Mouse (Mus musculus) hindbrain, embryonic 11.5 days (tissue): ENCODE results near the gene Tlcd2. TPM values are rescaled to one million over a fixed set of nuclear protein-coding genes. Genes with fewer than 3 reads are reported as not detected.
"Not testable (repeated sequence)": the region's sequence is repeated elsewhere in the genome, so short reads cannot be mapped to it uniquely, and the experiment has no call there.

Experiments used
- ATAC-seq: fragments of 200-750 bp; cut with Nextera tagmentation; 2 replicates; pipeline ENCODE4 v1.8.0; 2017; ENCODE audit warnings: mild to moderate bottlenecking, moderate TSS enrichment, moderate library complexity; ENCODE audit not compliant: low FRiP score
- DNase-seq: peaks from one replicate; pipeline ENCODE4 v3.0.0-alpha.2; 2015; ENCODE audit warnings: low spot score
- H3K27ac ChIP-seq: fragments of 300-500 bp; sonication (generic); 2 replicates; pipeline ENCODE4 v1.5.1; 2014; ENCODE audit warnings: mild to moderate bottlenecking, low read depth, low read length
- H3K27me3 ChIP-seq: fragments of 300-500 bp; sonication (generic); 2 replicates; pipeline ENCODE4 v1.6.1; 2014; ENCODE audit warnings: mild to moderate bottlenecking, low read length, moderate library complexity, mixed read lengths; ENCODE audit not compliant: control insufficient read depth, insufficient read depth
- H3K36me3 ChIP-seq: fragments of 300-500 bp; sonication (generic); 2 replicates; pipeline ENCODE4 v1.6.1; 2014; ENCODE audit warnings: mild to moderate bottlenecking, low read length, moderate library complexity, mixed read lengths; ENCODE audit not compliant: control insufficient read depth, insufficient read depth
- H3K4me1 ChIP-seq: fragments of 300-500 bp; sonication (generic); replicated peaks from 2 replicates; pipeline ENCODE4 v1.6.1; 2014; ENCODE audit warnings: low read length, mixed read lengths; ENCODE audit not compliant: control insufficient read depth, insufficient read depth
- H3K4me2 ChIP-seq: fragments of 300-500 bp; sonication (generic); replicated peaks from 2 replicates; pipeline ENCODE4 v1.6.1; 2014; ENCODE audit warnings: mild to moderate bottlenecking, low read depth, low read length
- H3K4me3 ChIP-seq: fragments of 300-500 bp; sonication (generic); 2 replicates; pipeline ENCODE4 v1.5.1; 2014; ENCODE audit warnings: low read depth, low read length
- H3K9ac ChIP-seq: fragments of 300-500 bp; sonication (generic); 2 replicates; pipeline ENCODE4 v1.6.1; 2014; ENCODE audit warnings: low read depth, low read length
- H3K9me3 ChIP-seq: fragments of 300-500 bp; sonication (generic); 2 replicates; pipeline ENCODE4 v1.6.1; 2016; ENCODE audit warnings: low read length; ENCODE audit not compliant: control insufficient read depth
- WGBS: fragments of 180-500 bp; shearing (Covaris S2); extraction: QIAGEN DNeasy Blood & Tissue Kit; methylation state at CpG from one replicate; pipeline ENCODE4 v1.1.7; 2014; 5-methylcytosine and 5-hydroxymethylcytosine counted together
- polyA plus RNA-seq: library from polyadenylated mRNA; unstranded; fragments of >200 nt; fragmentation: Nextera tagmentation; extraction: Ambion mirVana; gene quantifications from 2 replicates; pipeline ENCODE4 v1.2.1, GENCODE M21; 2014

Gene Tlcd2
- polyA plus RNA-seq, 1 experiment from 2014 or later: 9.9 TPM

DNA sequence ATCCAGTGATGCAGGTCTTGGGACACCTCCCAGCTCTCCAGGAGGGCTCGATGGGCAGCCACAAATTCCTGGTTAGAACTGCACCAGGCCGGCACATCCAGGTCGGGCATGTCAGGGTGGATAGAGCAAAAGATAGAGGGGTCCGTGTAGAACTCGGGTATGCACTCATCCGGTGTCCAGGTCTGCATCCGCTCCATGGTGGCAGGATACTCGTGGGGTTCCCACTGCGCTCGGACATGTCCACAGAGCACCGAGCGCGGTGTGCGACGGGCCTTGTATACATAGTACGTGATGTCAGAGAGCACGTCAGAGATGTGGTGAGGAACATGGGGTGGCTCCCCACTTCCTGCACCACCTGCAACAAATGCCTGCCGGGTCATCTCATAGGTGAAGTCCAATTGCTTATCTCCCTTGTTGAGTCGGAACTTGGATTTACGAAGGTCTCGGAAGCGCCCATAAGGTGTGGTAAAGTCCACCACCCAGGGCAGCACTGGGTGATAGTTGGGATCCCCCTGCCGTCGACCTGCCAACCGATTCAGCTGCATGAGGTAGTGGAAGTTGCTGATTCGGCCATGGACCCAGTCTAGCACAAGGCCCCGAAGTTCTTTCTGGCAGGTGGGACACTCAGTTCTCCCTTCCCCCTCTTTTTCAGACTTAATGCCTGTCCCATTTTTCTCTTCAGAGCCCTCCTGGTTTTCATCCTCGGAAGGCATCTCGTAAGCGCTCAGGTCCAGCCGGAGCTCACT lies 8.5 kb upstream of the Tlcd2 start:
- H3K4me3 ChIP-seq: no peak overlapping the region
- H3K9ac ChIP-seq: no peak overlapping the region
- no peaks in the 10 kb centered on the region for H3K9me3 ChIP-seq
- no peak overlapping the region for H3K4me2 ChIP-seq
- no peaks in the 10 kb centered on the region for H3K27me3 ChIP-seq
- DNase-seq (no peak), ATAC-seq (no peak)
- no peak overlapping the region for H3K27ac ChIP-seq
- 92% methylated on average over 31 of the region's 31 CpGs for WGBS
- no peaks in the 10 kb centered on the region for H3K36me3 ChIP-seq
- H3K4me1 ChIP-seq: peaks cover 4% of the 10 kb centered on the region; the same call in 1 of the 2 replicates

DNA sequence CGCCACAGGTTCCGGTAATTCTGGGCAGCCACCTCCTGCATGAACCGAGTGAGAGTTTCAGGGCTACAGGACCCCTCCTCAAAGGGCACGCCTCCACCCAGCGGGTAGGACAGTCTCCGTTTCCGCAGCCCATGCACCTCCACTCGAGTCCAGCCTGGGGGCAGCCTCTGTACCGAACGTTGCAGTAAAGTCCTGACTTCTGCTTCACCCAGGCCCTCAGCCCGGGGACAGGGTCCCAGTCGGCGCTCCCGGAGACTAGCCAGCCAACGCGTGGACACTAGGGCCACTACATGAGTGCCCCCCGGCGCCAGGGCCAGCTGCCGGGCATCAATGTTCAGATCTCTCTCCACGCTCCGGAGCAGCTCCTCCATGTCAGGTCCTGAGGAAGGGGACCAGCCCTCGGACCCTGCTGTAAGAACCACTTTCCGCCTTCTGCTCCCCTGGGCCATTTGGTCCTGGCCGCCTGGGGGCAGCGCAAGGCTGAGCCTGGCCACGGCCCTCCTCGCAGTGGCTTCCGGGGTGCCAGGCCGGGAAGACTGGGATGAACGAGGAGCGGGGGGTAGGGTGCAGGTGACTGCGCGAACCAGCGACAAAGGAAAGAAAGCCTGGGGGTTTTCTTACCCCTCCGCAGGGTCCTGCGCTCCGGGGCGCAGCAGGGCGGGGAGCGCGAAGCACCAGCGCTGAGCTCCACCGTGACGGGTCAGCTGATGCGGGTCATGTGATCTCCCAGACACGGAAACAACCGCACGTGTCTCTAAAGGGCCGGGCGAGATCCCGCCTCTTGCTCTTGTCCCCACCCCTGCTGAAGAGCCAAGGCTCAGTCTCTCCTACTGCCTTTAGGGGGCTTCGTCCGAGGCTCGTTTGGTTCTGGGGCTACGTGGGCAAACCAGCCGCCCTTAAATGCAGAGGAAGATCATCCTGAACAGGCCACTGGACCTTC lies 7.3 kb upstream of the Tlcd2 start, which contains the start of gene Wdr81:
Gene Wdr81 (minus strand): TSS at position 727 of the 940 bp plus-strand sequence.
- H3K9me3 ChIP-seq: no peaks in the 10 kb centered on the region
- peak within 1 kb of the TSS; percentile 97 for H3K4me2 ChIP-seq
- WGBS: 3% methylated on average over 56 of the region's 56 CpGs
- peak within 1 kb of the TSS; percentile 50 for H3K4me3 ChIP-seq
- H3K4me1 ChIP-seq: peaks cover 4% of the 10 kb centered on the region; the same call in 1 of the 2 replicates
- H3K27me3 ChIP-seq: no peaks in the 10 kb centered on the region
- H3K36me3 ChIP-seq: no peaks in the 10 kb centered on the region
- H3K9ac ChIP-seq: peak within 1 kb of the TSS; percentile 59
- H3K27ac ChIP-seq: peak within 1 kb of the TSS; percentile 14; the same call in 1 of the 2 replicates
- peak; percentile 89 for DNase-seq
- ATAC-seq: peak; percentile 93

DNA sequence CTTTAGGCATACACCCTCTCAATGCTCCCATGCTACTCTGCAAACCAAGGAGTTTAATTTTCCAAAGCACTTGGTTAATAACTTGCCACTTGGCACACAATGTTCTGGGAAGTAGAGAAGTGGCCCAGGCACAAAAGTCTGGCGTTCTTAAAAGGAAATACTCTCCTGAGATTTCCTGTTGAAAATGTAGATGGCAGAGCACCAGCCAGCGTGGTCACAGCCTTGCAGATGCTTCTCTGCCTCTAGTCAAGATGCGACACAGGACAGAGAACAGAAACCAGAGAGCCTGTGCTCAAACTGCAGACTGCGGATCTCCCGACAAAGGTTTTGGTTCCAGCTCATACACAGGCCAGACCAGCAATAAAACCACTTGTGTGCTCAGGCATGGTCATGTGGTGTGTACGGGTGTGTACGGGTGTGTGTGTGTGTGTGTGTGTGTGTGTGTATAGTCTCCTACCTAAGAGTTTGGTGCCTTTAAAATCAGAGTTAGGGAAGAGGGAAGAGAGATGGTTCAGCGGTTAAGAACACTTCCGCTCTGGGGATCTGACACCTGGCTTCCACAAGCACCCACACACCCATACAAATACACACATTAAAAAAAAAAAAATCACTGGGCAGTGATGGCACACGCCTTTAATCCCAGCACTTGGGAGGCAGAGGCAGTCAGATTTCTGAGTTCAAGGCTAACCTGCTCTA lies 6.3 kb upstream of the Tlcd2 start:
- Histone ChIP-seq H3K4me1 (peaks cover 6% of the 10 kb centered on the region), H3K36me3 (no peaks in the 10 kb centered on the region), H3K9me3 (no peaks in the 10 kb centered on the region), H3K27me3 (no peaks in the 10 kb centered on the region), H3K4me3 (peak overlapping the region; percentile 50), H3K27ac (peak overlapping the region; percentile 14; the same call in 1 of the 2 replicates), H3K9ac (peak overlapping the region; percentile 59; the same call in 1 of the 2 replicates), H3K4me2 (peak overlapping the region; percentile 97)
- 78% methylated on average over 10 of the region's 10 CpGs for WGBS
- DNase-seq (no peak), ATAC-seq (no peak)

DNA sequence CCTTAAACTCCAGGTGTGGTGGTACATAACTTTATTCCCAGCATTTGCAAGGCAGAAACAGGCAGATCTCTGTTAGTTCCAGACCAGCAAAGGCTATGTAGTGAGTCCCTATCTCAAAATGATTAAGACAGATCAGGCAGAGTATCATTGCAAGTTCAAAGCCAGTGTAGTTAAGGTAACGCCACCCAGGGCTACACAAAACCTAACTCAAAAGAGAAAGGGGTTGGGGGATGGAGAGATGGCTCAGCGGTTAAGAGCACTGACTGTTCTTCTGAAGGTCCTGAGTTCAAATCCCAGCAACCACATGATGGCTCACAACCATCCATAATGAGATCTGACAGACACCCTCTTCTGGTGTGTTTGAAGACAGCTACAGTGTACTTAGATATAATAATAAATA lies 5.5 kb upstream of the Tlcd2 start:
- not testable (repeated sequence) for H3K27ac ChIP-seq, H3K4me3 ChIP-seq

DNA sequence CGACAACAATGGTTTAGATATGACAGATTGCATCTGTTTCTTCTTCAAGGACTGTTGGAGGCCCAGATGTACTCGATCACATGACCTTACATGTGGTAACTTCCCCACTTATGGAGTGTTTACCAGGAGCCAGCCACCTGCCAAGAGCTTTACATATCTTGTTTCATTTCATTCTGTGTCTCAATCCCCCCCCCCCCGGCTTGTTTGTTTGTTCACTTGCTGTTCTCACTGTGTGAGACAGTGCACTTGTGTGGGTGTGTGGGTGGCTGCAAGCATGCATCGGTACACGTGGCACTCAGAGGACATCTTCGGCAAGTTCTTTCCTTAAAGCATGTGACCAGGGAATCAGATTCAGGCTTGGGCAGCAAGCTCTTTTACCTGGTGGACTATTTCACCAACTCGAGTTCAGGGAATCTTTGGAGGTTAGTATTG lies 5.1 kb upstream of the Tlcd2 start:
- ATAC-seq: no peak
- Histone ChIP-seq H3K4me3 (no peak overlapping the region), H3K36me3 (no peaks in the 10 kb centered on the region), H3K4me1 (peaks cover 6% of the 10 kb centered on the region), H3K27me3 (no peaks in the 10 kb centered on the region), H3K9me3 (no peaks in the 10 kb centered on the region), H3K9ac (no peak overlapping the region), H3K27ac (no peak overlapping the region), H3K4me2 (no peak overlapping the region)
- 84% methylated on average over 7 of the region's 7 CpGs for WGBS
- no peak for DNase-seq

More for the DNA sequence above, 5.5 kb upstream of the Tlcd2 start:
- not testable (repeated sequence) for H3K9me3 ChIP-seq, H3K9ac ChIP-seq, ATAC-seq, H3K36me3 ChIP-seq, H3K27me3 ChIP-seq, H3K4me1 ChIP-seq, H3K4me2 ChIP-seq, DNase-seq
- 86% methylated on average over 2 of the region's 2 CpGs for WGBS

DNA sequence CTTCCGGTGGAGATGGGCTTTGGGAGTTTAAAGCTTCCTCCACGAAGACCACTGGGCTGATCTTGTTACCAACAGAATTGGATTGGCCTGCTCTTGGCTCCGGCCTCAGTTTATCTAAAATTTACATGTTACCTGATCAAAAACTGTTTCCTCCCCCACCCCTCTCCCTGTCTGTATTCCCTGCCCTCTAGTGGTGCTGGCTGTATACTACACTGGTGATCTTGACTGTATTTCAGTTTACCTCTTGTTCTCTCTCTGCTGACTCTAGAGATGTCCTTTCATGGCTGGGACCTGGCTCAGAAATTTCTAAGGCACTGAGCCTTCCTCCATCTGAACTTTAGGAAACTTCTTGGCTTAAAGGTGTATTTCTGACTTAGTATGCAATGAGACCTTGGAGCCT lies 3.3 kb upstream of the Tlcd2 start:
- H3K4me3 ChIP-seq: no peak overlapping the region
- no peak overlapping the region for H3K4me2 ChIP-seq
- H3K27ac ChIP-seq: no peak overlapping the region
- no peaks in the 10 kb centered on the region for H3K36me3 ChIP-seq
- peaks cover 13% of the 10 kb centered on the region for H3K4me1 ChIP-seq
- no peaks in the 10 kb centered on the region for H3K27me3 ChIP-seq
- peak; percentile 56 for DNase-seq
- no peak for ATAC-seq
- H3K9ac ChIP-seq: no peak overlapping the region
- 22% methylated on average over 3 of the region's 3 CpGs for WGBS
- H3K9me3 ChIP-seq: no peaks in the 10 kb centered on the region

DNA sequence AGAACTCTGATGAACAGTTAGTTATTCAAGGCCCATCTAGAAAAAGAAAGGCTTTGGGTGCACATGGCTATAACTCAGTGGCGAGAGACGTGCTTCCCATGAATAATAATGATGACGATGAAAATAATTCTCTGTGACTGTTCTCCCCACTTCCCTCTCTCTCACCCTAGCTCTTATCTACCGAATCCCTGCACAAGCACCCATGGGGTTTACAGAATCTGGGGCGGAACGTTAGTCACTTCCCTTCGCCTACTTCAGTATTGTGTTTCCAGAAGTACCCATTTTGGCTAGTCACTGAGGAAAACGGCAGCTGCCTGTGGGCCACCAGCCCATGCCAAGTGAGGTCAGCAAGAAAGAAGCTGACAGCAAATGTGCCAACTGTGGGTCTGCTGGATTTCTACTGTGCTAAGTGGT lies 2.9 kb upstream of the Tlcd2 start:
- H3K36me3 ChIP-seq: no peaks in the 10 kb centered on the region
- ATAC-seq: no peak
- no peaks in the 10 kb centered on the region for H3K27me3 ChIP-seq
- H3K9ac ChIP-seq: no peak overlapping the region
- H3K4me2 ChIP-seq: no peak overlapping the region
- DNase-seq: no peak
- no peaks in the 10 kb centered on the region for H3K9me3 ChIP-seq
- no peak overlapping the region for H3K27ac ChIP-seq
- H3K4me3 ChIP-seq: no peak overlapping the region
- WGBS: 83% methylated on average over 8 of the region's 8 CpGs
- H3K4me1 ChIP-seq: peaks cover 13% of the 10 kb centered on the region

DNA sequence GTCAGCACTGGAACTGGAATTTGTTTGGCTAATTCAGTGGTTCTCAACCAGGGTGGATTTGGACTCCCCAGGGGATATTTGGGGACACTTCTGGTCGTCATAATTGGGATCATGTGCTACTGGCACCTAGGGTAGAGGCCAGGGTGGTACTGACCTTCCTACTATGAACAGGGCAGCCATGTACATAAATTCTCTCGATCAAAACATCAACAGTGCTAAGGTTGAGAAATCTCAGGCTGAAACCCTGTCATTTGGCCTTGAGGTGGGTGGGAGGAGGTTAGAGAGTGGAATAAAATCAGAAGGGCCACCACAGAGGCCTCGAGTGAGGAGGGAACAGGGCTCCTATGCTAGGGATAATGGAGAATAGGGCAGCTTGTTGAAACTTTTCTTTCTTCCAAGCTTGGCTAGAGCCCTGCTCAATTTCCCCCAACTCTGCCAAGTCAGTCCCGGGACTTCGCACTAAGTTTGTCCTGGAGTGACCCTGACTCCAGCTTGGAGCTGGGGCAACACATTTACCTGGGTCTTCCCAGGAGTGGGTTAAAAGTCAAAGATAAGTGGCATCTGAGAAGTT lies 2.3 kb upstream of the Tlcd2 start:
- Histone ChIP-seq H3K9me3 (no peaks in the 10 kb centered on the region), H3K4me2 (no peak overlapping the region), H3K36me3 (no peaks in the 10 kb centered on the region), H3K9ac (no peak overlapping the region), H3K27me3 (no peaks in the 10 kb centered on the region), H3K4me3 (no peak overlapping the region), H3K4me1 (peaks cover 10% of the 10 kb centered on the region), H3K27ac (no peak overlapping the region)
- DNase-seq (no peak), ATAC-seq (no peak)
- 77% methylated on average over 5 of the region's 5 CpGs for WGBS
